Mouse (Mus musculus) spleen, postnatal 14 days (tissue): ENCODE measurements around the gene Lias.

Experiments
- DNase-seq, 2 experiments: peaks; one replicate each; pipeline ENCODE4 v3.0.0; 2021 to 2022; ENCODE audit warnings: low spot score in 2 of 2

Gene Lias

DNA sequence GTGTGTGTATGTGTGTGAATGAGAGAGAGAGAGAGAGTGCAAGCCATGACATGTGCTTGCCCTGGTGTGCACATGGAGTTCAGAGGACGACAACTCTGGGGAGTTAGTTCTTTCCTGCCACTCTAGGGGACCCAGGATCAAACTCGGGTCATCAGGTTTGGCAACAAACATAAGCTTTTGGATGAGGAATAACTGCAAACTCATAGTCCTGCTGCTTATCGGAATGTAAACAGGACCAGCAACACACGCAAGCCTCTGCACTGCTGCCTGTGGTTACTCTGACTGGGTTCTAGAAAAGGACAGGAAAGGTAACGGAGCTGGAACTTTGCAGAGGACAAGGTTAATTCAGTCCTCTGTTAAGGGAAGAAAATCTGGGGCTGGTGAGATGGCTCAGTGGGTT is 34.0 kb downstream of the Lias start:
- DNase-seq = no peak

DNA sequence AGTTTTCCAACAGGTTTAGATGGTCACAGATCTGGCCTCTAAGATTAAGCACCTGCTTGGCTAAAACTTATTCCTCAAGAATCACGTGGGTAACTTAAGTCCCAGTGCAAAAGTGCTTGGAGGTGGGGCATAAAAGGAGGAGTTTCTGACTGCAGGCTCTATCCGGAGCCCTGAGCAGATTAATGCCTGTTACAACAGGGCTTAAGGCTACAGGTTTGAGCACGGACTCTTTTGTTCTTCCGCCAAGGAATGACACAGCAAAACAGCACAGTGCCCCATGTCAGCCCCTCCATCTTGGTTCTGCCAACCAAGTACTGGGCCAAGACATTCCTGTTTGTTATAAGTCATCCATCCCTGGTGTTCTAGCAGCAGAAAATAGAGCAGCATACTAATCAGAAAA is 37.0 kb downstream of the Lias start:
- DNase-seq = no peak

DNA sequence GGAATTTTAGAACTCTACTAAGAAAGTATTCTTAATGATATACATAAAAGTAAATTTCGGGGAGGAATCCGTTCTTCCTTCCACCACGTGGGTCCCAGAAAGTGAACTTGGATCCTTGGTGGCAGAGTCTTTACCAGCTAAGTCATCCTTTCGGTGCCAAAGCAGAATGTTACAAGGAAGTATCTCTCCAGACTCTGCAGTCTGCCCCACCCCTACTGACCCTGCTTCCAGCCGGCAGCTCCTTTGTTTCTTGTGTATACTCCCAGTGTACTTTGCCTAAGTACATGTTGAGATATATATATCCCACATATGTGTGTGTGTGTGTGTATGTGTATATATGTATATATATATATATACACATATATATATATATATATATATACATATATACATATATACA is 38.1 kb downstream of the Lias start:
- no peak for DNase-seq

DNA sequence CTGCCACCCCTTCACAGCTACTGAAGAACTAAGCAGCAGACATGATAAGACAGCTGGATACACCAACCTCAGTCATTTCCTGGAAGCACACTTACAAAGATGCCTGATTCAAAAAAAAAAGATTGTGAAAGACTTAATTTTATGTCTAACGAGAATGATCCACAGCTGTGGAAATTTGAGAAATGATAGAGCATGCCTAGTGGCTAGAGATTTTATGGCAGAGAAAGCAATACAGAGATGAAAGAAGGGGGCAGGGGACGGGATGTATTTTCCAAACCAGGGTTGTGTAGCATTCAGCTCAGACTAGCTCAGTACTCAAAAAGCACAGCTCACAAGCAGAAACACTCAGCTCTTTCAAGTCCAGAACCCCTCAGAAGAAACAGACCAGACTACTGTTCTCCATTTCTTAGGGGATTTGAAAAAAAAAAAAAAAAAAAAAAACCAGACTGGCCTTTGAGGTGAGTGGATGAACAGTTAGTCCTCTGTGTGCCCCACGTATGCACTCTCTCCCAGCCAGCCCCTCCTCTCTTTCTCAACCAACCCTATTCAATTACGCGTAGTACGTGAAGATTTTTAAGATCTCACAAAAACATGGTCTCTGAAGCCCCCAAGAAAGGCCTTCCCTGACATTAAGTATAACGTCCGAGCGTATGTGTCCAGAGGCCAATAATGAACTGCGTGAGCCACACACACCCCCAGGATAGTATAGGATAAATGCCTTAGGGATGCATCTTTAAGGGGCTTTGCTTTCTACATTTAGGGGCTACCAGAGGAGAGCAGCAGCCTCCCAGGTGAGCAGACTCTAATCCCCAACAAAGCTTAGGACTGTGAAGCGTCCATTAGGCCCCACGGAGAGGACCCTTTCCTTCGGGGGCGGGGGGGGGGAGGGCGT is 43.4 kb downstream of the Lias start:
- no peak for DNase-seq

DNA sequence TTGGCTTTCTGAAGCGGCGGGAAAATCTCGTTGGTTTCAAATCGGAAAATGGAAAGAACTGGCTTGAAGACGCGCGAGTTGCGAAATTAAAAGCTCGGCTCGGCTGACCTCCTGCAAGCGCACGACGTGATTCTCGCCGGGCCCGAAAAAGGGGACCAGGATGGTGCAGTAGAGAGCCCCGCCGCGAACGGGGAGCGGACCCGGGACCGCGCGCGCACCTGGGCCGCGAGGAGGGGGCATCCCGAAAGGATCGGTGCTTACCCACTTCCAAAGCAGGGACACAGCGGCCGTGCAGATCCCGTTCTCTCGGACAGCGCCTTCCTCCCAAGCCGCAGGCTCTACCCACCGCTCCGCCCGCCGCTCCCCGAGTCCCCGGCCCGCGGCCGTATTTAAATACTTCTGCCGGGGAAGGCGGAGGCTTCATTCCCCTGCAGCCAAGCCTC is 44.1 kb downstream of the Lias start:
- no peak for DNase-seq

DNA sequence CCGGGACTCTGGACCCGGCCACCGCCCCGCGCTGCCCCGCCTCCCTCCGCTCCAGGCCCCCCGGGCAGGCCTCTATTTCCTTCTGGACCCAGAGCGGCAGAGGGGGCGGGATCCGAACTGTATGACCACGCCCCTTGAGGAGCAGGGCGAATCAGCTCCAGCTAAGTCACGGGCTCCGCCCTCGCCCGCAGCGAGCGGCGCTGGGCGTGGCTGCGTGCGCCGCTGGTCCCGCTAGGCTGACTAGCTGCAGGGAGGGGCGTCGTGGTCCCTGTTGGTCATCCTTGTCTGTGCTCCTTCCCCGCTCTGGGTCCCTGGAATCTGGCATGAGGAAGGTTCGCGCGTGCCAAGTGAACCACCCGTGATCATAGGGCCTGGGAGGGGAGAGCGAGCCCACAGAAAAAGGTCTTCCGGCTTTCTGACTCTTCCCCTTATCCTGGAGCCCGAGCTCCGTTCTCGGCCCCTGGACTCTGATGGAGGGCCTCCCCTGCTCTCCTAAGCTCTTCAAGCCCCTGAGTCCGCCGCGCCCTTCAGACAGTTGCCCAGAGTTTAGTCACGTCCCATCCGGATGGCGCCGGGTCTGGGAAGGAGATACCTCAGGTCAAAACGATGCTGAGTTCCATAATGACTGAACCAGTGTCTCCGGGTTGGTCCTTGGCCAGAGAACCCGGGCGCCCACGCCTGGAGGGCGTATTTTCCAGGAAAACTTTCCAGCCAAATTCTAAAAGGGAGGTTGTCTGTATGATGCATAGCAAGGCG is 44.7 kb downstream of the Lias start, which contains the start of gene Ugdh:
Ugdh (minus strand) TSS at position 144 of the 756 bp plus-strand sequence.
- DNase-seq = peak; percentile 93 to 94

DNA sequence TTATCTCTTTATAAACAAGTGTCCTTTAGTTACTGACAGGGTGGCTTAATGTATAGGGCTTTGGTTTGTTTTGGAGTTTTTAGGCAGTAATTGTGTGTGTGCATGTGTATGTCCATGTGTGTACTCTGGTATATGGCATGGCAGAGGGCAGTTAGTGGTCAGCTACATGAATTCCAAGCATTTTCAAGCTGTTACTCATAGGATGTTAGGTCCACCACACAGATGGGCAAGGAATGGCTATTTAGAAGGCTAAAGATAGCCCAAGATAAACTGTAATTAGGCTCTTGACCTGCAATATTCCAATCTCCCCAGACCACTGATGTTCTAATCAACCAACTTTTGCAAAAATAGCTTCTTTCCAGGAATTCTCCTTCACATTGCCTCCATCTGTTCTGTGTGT is 46.7 kb downstream of the Lias start:
- DNase-seq = no peak

DNA sequence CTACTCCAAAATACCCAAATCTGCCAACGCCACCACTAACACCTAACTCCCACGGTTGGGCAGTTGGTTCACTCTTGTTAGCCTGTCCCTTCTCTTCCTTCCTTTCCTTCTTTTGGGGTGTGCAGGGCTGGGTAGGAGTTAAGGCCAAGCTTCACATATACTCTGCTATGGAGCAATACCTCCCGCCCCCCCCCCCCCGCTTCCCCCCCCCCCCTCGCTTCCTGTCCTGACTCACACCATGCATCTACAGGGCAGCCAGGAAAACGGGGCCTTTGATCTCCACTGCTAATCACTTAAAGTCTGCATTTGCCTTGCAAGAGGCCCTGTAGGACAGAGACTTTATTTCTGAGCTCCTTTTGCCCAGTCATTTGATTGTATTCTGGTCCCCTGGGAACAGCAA is 53.7 kb downstream of the Lias start:
- DNase-seq = no peak

DNA sequence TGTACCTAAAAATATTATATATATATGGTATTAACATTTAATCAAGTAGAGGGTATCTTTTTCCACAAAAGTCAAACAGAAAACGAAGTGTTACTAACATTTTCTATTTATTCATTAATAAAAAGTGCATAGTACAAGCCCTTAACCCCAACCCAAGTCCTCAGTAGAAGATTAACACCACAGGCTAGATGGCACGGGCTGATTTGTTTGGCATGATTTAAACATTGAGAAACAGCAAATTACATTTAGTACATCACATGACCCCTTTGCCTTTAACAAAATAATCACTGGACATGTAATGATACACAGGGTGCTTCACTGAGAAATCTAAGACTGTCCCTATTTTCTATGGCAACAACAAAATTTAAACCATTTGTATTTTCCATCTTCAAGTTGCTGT is 55.5 kb downstream of the Lias start:
- no peak for DNase-seq

DNA sequence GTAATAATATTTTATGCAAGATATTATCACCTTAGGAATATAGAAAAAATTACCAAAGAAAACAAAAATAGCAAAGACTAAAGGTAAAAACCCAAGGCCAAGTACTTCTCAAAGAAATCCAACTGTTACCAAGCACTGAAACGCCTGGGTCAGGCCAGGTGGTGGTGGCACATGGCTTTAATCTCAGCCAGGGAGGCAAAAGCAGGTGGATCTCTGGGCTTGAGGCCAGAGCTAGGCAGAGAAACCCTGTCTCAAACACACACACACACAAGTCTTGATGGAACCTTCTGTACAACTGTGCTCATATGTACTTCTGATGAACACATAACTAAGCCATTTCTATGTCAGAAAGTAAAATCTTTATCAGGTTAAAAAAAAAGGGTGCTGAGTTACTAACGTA is 56.5 kb downstream of the Lias start:
- no peak for DNase-seq

DNA sequence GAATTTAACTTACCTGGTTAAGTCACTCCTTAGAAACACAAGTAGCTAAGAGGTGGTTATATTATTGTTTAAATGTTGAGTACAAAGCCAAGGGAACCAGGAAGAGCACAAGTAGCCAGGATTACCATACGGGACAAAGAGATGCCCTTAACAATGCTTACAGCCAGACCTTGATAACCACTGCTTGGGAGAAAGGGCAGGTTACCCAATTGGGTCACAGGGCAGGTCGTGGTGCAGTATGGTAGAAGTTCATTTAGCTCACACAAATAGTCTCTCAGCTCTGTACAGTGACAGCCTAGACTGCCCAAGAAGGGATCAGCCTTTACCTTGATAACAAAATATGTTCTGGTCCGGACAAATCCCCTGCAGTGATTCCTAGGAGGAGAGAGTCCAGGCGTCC is 57.6 kb downstream of the Lias start:
- no peak for DNase-seq

DNA sequence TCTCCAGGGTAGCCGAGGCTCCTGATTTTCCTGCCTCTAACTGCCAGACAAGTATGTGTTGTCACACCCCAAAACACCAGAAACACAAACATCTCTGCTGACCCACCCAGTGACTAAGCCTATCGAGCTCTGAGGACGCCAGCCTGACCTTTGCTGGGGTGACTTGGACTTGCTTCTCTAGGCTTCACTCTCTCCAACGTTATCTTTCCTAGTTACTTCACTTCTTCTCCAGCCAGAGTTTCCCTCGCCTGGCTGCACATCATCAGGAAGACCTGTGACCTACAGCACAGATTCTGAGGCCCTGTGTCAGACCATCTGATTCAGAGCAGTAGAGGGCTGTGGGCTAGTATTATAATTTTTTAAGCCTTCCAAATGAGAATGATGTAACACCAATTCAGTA is 63.5 kb downstream of the Lias start:
- no peak for DNase-seq

DNA sequence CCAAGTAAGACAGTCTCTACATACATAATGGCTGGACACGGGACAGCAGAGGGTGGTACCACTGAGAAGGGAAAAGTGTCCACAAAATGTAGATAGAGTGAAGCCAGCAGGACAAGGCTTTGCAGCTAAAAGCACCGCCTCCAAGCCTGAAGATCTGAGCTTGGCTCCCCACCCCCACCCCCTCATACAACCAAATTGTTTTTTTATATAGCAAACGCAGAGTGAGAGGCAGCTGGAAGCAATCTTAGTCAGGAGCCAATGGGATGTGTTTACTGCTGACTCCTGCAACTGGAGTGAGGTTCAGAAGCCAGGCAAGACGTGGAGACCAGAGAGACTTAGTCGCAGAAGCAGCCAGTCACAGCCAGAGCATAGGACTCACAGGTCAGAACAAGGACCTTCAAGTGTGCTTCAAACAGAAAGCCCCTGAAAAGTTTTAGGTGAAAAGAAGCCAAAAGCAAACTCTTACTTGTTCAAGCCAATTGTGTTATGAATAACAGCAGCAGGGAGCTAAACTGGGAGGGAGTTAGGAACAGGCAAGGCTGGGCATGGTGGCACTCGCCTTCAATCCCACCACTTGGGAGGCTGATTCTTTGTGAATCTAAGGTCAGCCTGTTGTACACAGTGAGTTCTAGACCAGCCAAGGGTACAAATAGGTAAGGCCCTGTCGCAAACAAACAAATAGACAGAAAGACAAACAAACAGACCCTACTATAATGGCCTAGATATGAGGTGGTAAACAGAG is 66.0 kb downstream of the Lias start:
- DNase-seq = no peak

DNA sequence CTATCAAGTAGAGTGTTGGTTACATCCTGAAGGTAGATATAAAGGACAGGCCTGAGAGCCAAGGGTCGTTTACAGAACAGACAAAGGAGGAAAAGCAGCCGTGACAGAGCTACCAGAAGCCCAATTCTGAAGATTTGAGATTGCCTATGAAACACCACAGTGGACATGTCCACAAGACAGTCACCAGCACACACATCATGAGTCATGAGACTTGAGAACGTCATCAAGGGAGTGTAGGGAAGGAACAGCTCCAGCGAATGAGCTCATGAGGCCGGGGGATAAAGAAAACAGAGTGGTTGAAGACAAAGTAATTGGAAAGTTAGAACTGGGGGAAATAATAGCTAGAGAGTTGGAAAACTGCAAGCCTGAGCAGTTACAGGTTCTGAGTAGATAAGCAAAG is 66.5 kb downstream of the Lias start:
- DNase-seq = no peak

DNA sequence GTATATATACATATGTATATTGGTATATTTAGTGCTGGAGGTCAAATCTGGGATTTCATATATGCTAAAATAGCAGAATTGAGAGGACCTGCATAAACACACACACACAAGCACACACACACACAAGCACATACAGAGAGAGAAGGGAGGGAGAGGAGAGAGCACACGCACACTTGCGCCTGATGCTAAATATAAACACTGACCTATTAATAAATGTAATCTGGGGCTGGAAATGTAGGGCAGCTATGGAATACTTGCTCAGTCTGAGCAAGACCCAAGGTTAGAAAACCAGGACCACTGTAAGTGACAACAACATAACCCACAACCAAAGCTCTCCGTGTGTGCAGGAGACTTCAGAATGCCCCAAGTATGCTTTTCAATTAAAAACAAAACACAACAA is 68.2 kb downstream of the Lias start:
- no peak for DNase-seq
